Mouse (Mus musculus): ENCODE data around the gene Glb1l.

Gene Glb1l

GRCm38 (mm10) chr1:75231224-75231623 is 20.6 kb upstream of the Glb1l start:
- DNase-seq (ENCODE audit: low read depth, low spot score): no peak

GRCm38 (mm10) chr1:75230335-75230994 is 19.9 kb upstream of the Glb1l start:
- no peak for DNase-seq (ENCODE audit: low read depth, low spot score)

GRCm38 (mm10) chr1:75229158-75229557 is 18.5 kb upstream of the Glb1l start:
- no peak for DNase-seq (ENCODE audit: low read depth, low spot score)

GRCm38 (mm10) chr1:75227653-75228052 is 17.0 kb upstream of the Glb1l start:
- DNase-seq (ENCODE audit: low read depth, low spot score): no peak

- DNase-seq (ENCODE audit: low read depth, low spot score): no peak
These were observed 15.5 kb upstream of the Glb1l start for GRCm38 (mm10) chr1:75226138-75226537.

- DNase-seq (ENCODE audit: low read depth, low spot score): no peak
These were observed 14.9 kb upstream of the Glb1l start for GRCm38 (mm10) chr1:75225473-75225872.

- no peak for DNase-seq (ENCODE audit: low read depth, low spot score)
These were observed 12.9 kb upstream of the Glb1l start for GRCm38 (mm10) chr1:75223532-75223931.

- DNase-seq (ENCODE audit: low read depth, low spot score): no peak
These were observed 12.3 kb upstream of the Glb1l start for GRCm38 (mm10) chr1:75222926-75223325.

GRCm38 (mm10) chr1:75221538-75221937 is 10.9 kb upstream of the Glb1l start:
- no peak for DNase-seq (ENCODE audit: low read depth, low spot score)

- no peak for DNase-seq (ENCODE audit: low read depth, low spot score)
These were observed 8.9 kb upstream of the Glb1l start, which contains the start of gene Tuba4a for GRCm38 (mm10) chr1:75219531-75219930. Tuba4a (minus strand) TSS chr1:75219865.

- no peak for DNase-seq (ENCODE audit: low read depth, low spot score)
These were observed 8.5 kb upstream of the Glb1l start for GRCm38 (mm10) chr1:75219078-75219477.

- DNase-seq (ENCODE audit: low read depth, low spot score): no peak
These were observed 7.8 kb upstream of the Glb1l start for GRCm38 (mm10) chr1:75218227-75219001.

- DNase-seq (ENCODE audit: low read depth, low spot score): no peak
These were observed 7.2 kb upstream of the Glb1l start for GRCm38 (mm10) chr1:75217893-75218226.

- no peak for DNase-seq (ENCODE audit: low read depth, low spot score)
These were observed 6.4 kb upstream of the Glb1l start for GRCm38 (mm10) chr1:75216797-75217585.

- DNase-seq (ENCODE audit: low read depth, low spot score): no peak
These were observed 5.2 kb upstream of the Glb1l start for GRCm38 (mm10) chr1:75215785-75216184.

GRCm38 (mm10) chr1:75214886-75215285 is 4.3 kb upstream of the Glb1l start:
- DNase-seq (ENCODE audit: low read depth, low spot score): no peak

- no peak for DNase-seq (ENCODE audit: low read depth, low spot score)
These were observed 3.8 kb upstream of the Glb1l start for GRCm38 (mm10) chr1:75214442-75214841.

GRCm38 (mm10) chr1:75213096-75213495 is 2.5 kb upstream of the Glb1l start:
- DNase-seq (ENCODE audit: low read depth, low spot score): no peak

GRCm38 (mm10) chr1:75212542-75212941 is 1.9 kb upstream of the Glb1l start:
- DNase-seq (ENCODE audit: low read depth, low spot score): no peak

- DNase-seq (ENCODE audit: low read depth, low spot score): no peak
These were observed 612 bp upstream of the Glb1l start for GRCm38 (mm10) chr1:75211141-75211708.

- DNase-seq (ENCODE audit: low read depth, low spot score): no peak
These were observed 1.5 kb downstream of the Glb1l start for GRCm38 (mm10) chr1:75208967-75209678.
